Mouse (Mus musculus) brain, embryonic 14.5 days (tissue): ENCODE data around the gene 1110017D15Rik.

ENCODE experiments used
- CTCF ChIP-seq: fragments of 200-500 bp; IDR thresholded peaks from 2 replicates; pipeline ENCODE4 v1.5.1; 2012; ENCODE audit warnings: inconsistent platforms, mild to moderate bottlenecking, moderate library complexity, borderline replicate concordance; ENCODE audit not compliant: insufficient read depth, insufficient read length; ENCODE audit errors: extremely low read depth
- POLR2A ChIP-seq: fragments of 200-500 bp; IDR thresholded peaks from 2 replicates; pipeline ENCODE4 v1.6.1; 2012; ENCODE audit warnings: mild to moderate bottlenecking, inconsistent platforms, borderline replicate concordance; ENCODE audit not compliant: poor library complexity, insufficient read depth, insufficient read length, severe bottlenecking; ENCODE audit errors: extremely low read depth

- no peak for TF ChIP-seq CTCF
- TF ChIP-seq POLR2A: no peak
Measured at GRCm38 (mm10) chr4:41502986-41503412, 14.1 kb downstream of the 1110017D15Rik start, which contains the start of gene AI464131.
